Mouse (Mus musculus) neural tube, embryonic 12.5 days (tissue): ENCODE measurements at regions not wholly inside any gene's neighbourhood (a gene's known extent, or its start where the extent isn't known, plus 50 kb on each side); places are given as distances from the start of the nearest gene placed in this dataset.

Experiments used
- ATAC-seq: fragments of 200-750 bp; cut with Nextera tagmentation; 2 replicates; pipeline ENCODE4 v1.8.0; 2017; ENCODE audit warnings: low read depth, mild to moderate bottlenecking, moderate TSS enrichment, moderate library complexity; ENCODE audit not compliant: low FRiP score
- H3K27ac ChIP-seq: fragments of 300-500 bp; sonication (generic); 2 replicates; pipeline ENCODE4 v1.5.1; 2016
- H3K27me3 ChIP-seq: fragments of 300-500 bp; sonication (generic); replicated peaks from 2 replicates; pipeline ENCODE4 v1.6.1; 2016; ENCODE audit warnings: mild to moderate bottlenecking
- H3K36me3 ChIP-seq: fragments of 300-500 bp; sonication (generic); 2 replicates; pipeline ENCODE4 v1.6.1; 2016; ENCODE audit warnings: mild to moderate bottlenecking
- H3K4me1 ChIP-seq: fragments of 300-500 bp; sonication (generic); 2 replicates; pipeline ENCODE4 v1.6.1; 2016
- H3K4me2 ChIP-seq: fragments of 300-500 bp; sonication (generic); replicated peaks from 2 replicates; pipeline ENCODE4 v1.6.1; 2016; ENCODE audit warnings: mild to moderate bottlenecking
- H3K4me3 ChIP-seq: fragments of 300-500 bp; sonication (generic); 2 replicates; pipeline ENCODE4 v1.5.1; 2016
- H3K9ac ChIP-seq: fragments of 300-500 bp; sonication (generic); 2 replicates; pipeline ENCODE4 v1.6.1; 2016; ENCODE audit warnings: mild to moderate bottlenecking
- H3K9me3 ChIP-seq: fragments of 300-500 bp; sonication (generic); 2 replicates; pipeline ENCODE4 v1.6.1; 2016; ENCODE audit warnings: mild to moderate bottlenecking
- WGBS: fragments of 180-500 bp; shearing (Covaris S2); methylation state at CpG from one replicate; pipeline ENCODE4 v1.1.7; 2016; 5-methylcytosine and 5-hydroxymethylcytosine counted together

- Histone ChIP-seq H3K4me3 (no peak overlapping the region), H3K9me3 (no peaks in the 10 kb centered on the region), H3K4me1 (no peaks in the 10 kb centered on the region), H3K36me3 (no peaks in the 10 kb centered on the region), H3K4me2 (no peak overlapping the region), H3K27ac (no peak overlapping the region), H3K27me3 (no peaks in the 10 kb centered on the region), H3K9ac (no peak overlapping the region)
- no peak for ATAC-seq
- 75% methylated on average over 4 of the region's 4 CpGs for WGBS
Observed at GRCm38 (mm10) chr4:83915871-83916270, 390.5 kb downstream of the Ccdc171 start.

- no peaks in the 10 kb centered on the region for H3K4me1 ChIP-seq
- no peaks in the 10 kb centered on the region for H3K9me3 ChIP-seq
- 90% methylated on average over 4 of the region's 4 CpGs for whole genome bisulfite sequencing
Observed at GRCm38 (mm10) chr4:83917009-83917408, 391.7 kb downstream of the Ccdc171 start.

DNA sequence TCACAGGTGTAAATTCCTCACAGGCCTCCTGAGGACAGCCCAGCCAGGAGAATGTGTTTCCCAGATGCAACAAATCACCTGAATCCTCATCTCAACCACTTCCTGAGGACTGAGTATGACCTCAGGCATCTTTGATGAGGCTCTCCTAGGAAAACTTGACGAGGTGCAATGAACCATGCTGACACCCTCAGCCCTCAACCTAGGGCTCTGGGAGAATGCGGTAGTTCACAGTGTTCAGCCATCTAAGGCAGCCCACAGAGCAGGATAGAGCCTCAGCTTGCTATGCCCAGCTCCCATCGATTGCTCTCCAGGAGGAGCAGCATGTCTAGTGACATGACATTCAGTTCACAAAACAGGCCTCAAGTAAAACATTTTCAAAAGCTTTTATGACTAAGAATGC lies 392.7 kb downstream of the Ccdc171 start:
- no peak overlapping the region for H3K4me2 ChIP-seq
- no peaks in the 10 kb centered on the region for H3K27me3 ChIP-seq
- H3K9ac ChIP-seq, result no peak overlapping the region
- H3K4me3 ChIP-seq, result no peak overlapping the region
- WGBS, result 69% methylated on average over 3 of the region's 3 CpGs
- H3K4me1 ChIP-seq, result no peaks in the 10 kb centered on the region
- no peak overlapping the region for H3K27ac ChIP-seq
- H3K36me3 ChIP-seq, result no peaks in the 10 kb centered on the region
- ATAC-seq, result no peak
- H3K9me3 ChIP-seq, result no peaks in the 10 kb centered on the region

More at GRCm38 (mm10) chr4:83917009-83917408, 391.7 kb downstream of the Ccdc171 start:
- Histone ChIP-seq H3K9ac (no peak overlapping the region), H3K27me3 (no peaks in the 10 kb centered on the region), H3K36me3 (no peaks in the 10 kb centered on the region), H3K4me3 (no peak overlapping the region), H3K4me2 (no peak overlapping the region), H3K27ac (no peak overlapping the region)
- ATAC-seq, result no peak

GRCm38 (mm10) chr4:83919041-83919440 lies 393.7 kb downstream of the Ccdc171 start:
- 78% methylated on average over 1 of the region's 1 CpGs for WGBS
- no peaks in the 10 kb centered on the region for H3K4me1 ChIP-seq
- no peak overlapping the region for H3K4me3 ChIP-seq
- H3K9me3 ChIP-seq, result no peaks in the 10 kb centered on the region
- no peaks in the 10 kb centered on the region for H3K36me3 ChIP-seq
- ATAC-seq, result no peak
- H3K9ac ChIP-seq, result no peak overlapping the region
- no peak overlapping the region for H3K27ac ChIP-seq
- H3K4me2 ChIP-seq, result no peak overlapping the region
- no peaks in the 10 kb centered on the region for H3K27me3 ChIP-seq

- 69% methylated on average over 8 of the region's 8 CpGs for WGBS
- ATAC-seq, result no peak
Observed at GRCm38 (mm10) chr4:83925118-83925842, 399.9 kb downstream of the Ccdc171 start.

DNA sequence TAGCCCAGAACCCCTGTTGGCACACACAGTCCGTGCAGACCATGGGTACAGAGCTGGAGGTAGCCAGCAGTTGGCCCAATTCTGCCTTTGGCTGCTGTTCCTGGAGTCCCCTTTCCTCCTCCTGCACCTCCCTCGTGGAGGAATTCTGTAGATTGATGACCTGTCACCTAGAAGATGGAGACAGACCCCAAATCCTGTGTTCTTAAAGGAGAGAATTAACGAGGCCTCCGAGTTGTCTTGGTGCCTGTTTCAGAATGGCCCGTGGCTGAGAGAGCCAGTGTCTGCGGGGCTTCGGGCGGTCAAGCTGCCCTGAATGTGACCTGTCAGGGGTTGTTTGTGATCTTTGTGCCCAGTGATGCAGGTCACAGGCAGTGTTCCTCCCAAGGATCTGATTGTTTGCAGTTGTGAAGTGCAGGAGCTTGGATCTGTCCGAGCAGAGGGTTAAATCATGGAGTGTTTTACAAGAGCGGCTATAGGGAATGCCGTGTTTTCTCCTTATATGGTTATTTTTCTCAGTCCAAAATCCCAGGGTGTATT lies 400.9 kb downstream of the Ccdc171 start:
- 19% methylated on average over 11 of the region's 11 CpGs for WGBS
- Histone ChIP-seq H3K27me3 (no peaks in the 10 kb centered on the region), H3K4me1 (0 out of 2 replicates have a peak, but pooled peaks cover 6% of the 10 kb centered on the region), H3K4me3 (no peak overlapping the region), H3K4me2 (no peak overlapping the region), H3K27ac (no peak overlapping the region), H3K9me3 (no peaks in the 10 kb centered on the region), H3K9ac (no peak overlapping the region), H3K36me3 (no peaks in the 10 kb centered on the region)
- ATAC-seq, result no peak

More at GRCm38 (mm10) chr4:83925118-83925842, 399.9 kb downstream of the Ccdc171 start:
- Histone ChIP-seq H3K9me3 (no peaks in the 10 kb centered on the region), H3K36me3 (no peaks in the 10 kb centered on the region), H3K4me2 (no peak overlapping the region), H3K27ac (no peak overlapping the region), H3K27me3 (no peaks in the 10 kb centered on the region), H3K9ac (no peak overlapping the region), H3K4me3 (no peak overlapping the region), H3K4me1 (0 out of 2 replicates have a peak, but pooled peaks cover 6% of the 10 kb centered on the region)

DNA sequence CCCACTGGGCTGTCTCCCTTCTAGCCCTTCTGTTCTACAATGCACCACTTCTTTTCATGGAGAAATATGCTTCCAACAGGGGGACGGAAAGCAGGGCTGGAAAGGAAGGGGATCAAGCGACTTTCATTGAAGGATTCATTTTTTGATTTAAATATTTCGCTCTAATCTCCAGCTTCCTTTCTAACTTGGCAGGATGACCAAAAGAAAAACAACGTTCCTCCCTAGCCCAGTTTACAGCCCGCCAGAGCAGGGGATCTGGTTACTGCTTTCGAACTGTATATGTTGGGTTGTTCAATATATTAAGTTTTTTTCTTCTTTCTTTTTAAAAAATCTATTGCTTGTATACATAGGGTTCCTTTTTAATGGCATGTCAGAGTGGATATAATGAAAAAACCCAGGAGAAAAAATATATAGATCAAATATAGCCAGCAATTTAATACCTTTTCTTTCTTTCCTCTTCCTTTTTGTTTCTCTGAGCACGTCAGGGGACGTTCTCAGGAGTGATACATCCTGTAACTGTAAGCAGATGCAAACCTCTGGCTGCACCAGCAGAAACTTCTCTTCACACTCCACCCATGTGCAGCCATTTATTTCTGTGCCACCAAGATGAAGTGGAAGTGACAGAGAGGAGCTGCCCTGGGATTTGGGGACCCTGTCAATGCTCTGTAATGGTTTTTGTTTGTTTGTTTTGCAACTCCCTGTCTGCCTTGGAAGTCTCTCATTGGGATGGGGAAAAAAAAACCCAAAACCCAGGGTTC lies 406.7 kb downstream of the Ccdc171 start:
- Histone ChIP-seq H3K4me2 (no peak overlapping the region), H3K27me3 (no peaks in the 10 kb centered on the region), H3K27ac (no peak overlapping the region), H3K4me1 (no peaks in the 10 kb centered on the region), H3K36me3 (no peaks in the 10 kb centered on the region), H3K9ac (no peak overlapping the region), H3K4me3 (no peak overlapping the region), H3K9me3 (no peaks in the 10 kb centered on the region)
- ATAC-seq, result no peak
- 83% methylated on average over 8 of the region's 8 CpGs for WGBS

- no peaks in the 10 kb centered on the region for H3K36me3 ChIP-seq
- no peak overlapping the region for H3K9ac ChIP-seq
- no peaks in the 10 kb centered on the region for H3K27me3 ChIP-seq
- no peak overlapping the region for H3K27ac ChIP-seq
- H3K9me3 ChIP-seq, result no peaks in the 10 kb centered on the region
- no peak overlapping the region for H3K4me2 ChIP-seq
- 81% methylated on average over 9 of the region's 9 CpGs for WGBS
- no peak for ATAC-seq
- H3K4me3 ChIP-seq, result no peak overlapping the region
- no peaks in the 10 kb centered on the region for H3K4me1 ChIP-seq
Observed at GRCm38 (mm10) chr4:83941693-83942092, 416.3 kb downstream of the Ccdc171 start.

- Histone ChIP-seq H3K4me2 (no peak overlapping the region), H3K9ac (no peak overlapping the region), H3K4me3 (no peak overlapping the region), H3K27me3 (no peaks in the 10 kb centered on the region), H3K4me1 (no peaks in the 10 kb centered on the region), H3K36me3 (no peaks in the 10 kb centered on the region), H3K9me3 (no peaks in the 10 kb centered on the region), H3K27ac (no peak overlapping the region)
- 86% methylated on average over 2 of the region's 2 CpGs for WGBS
- no peak for ATAC-seq
Observed at GRCm38 (mm10) chr4:83949612-83950011, 424.3 kb downstream of the Ccdc171 start.

- Histone ChIP-seq H3K4me1 (no peaks in the 10 kb centered on the region), H3K27ac (no peak overlapping the region), H3K27me3 (no peaks in the 10 kb centered on the region), H3K4me2 (no peak overlapping the region), H3K36me3 (no peaks in the 10 kb centered on the region), H3K4me3 (no peak overlapping the region), H3K9me3 (no peaks in the 10 kb centered on the region), H3K9ac (no peak overlapping the region)
- ATAC-seq, result no peak
- WGBS, result 79% methylated on average over 10 of the region's 10 CpGs
Observed at GRCm38 (mm10) chr4:83950809-83951409, 425.6 kb downstream of the Ccdc171 start.

GRCm38 (mm10) chr4:83956252-83956904 lies 431.0 kb downstream of the Ccdc171 start:
- ATAC-seq, result no peak
- WGBS, result 91% methylated on average over 12 of the region's 12 CpGs
- 0 out of 2 replicates have a peak, but pooled peaks cover 4% of the 10 kb centered on the region for H3K9me3 ChIP-seq

More at GRCm38 (mm10) chr4:83956252-83956904, 431.0 kb downstream of the Ccdc171 start:
- Histone ChIP-seq H3K9ac (no peak overlapping the region), H3K4me3 (no peak overlapping the region), H3K4me1 (no peaks in the 10 kb centered on the region), H3K36me3 (no peaks in the 10 kb centered on the region), H3K27ac (no peak overlapping the region), H3K27me3 (no peaks in the 10 kb centered on the region), H3K4me2 (no peak overlapping the region)
